In genomic region chr3:65973501-65974231, GRCm38 (mm10) we compare ENCODE assay signal across 8 mouse cellular contexts. TPM values are rescaled to one million over a fixed set of nuclear protein-coding genes. Genes with fewer than 3 reads are reported as not detected.
A peak's percentile ranks its signal among the peaks of the same experiment; 100 is the strongest.
DNase-seq lines count a peak whose midpoint lies in the region; ATAC-seq and TF ChIP-seq lines count a peak whose summit lies in the region.

No protein-coding gene starts in this region.

- H3K9me3 ChIP-seq in heart, embryonic 11.5 days (replicated peaks; ENCODE audit: control insufficient read depth, low read length): no peaks in the 10 kb centered on the region
- H3K9me3 ChIP-seq in ES-E14 (ENCODE audit: control insufficient read depth, insufficient read depth, low read depth, low read length): no peaks in the 10 kb centered on the region
- H3K9me3 ChIP-seq in forebrain, postnatal 0 days (ENCODE audit: low read length): no peaks in the 10 kb centered on the region

- peak overlapping the region; percentile 62 for H3K4me3 ChIP-seq in heart, embryonic 11.5 days (ENCODE audit: low read depth, low read length)
- H3K4me3 ChIP-seq in ES-E14 (ENCODE audit: insufficient read depth in 1 of 2, low read depth in 1 of 2, low read length in 2 of 2, poor library complexity in 1 of 2, severe bottlenecking in 1 of 2): peak overlapping the region; percentile 71 to 77; a peak in 3 of 4 replicates
- peak overlapping the region; percentile 65 for H3K4me3 ChIP-seq in forebrain, postnatal 0 days (ENCODE audit: low read depth, low read length)

- peaks cover 10% of the 10 kb centered on the region; the same call in 1 of the 2 replicates for H3K4me1 ChIP-seq in heart, embryonic 11.5 days (ENCODE audit: control insufficient read depth, insufficient read depth, low read length)
- H3K4me1 ChIP-seq in ES-E14 (ENCODE audit: control insufficient read depth in 2 of 2, insufficient read depth in 2 of 2, low read length in 2 of 2, poor library complexity in 1 of 2): peaks cover 0 to 7% of the 10 kb centered on the region in 2 experiments; a peak in 2 of 4 replicates
- H3K4me1 ChIP-seq in forebrain, postnatal 0 days (ENCODE audit: insufficient read depth): peaks cover 9% of the 10 kb centered on the region

- ATAC-seq in heart, embryonic 11.5 days (replicated peaks; ENCODE audit: insufficient number of reproducible peaks, low FRiP score, low TSS enrichment): no peak
- no peak for ATAC-seq in forebrain, postnatal 0 days
- ATAC-seq in monocyte, adult 5-6 weeks (replicated peaks; ENCODE audit: insufficient number of reproducible peaks, low FRiP score, low TSS enrichment, poor library complexity, severe bottlenecking): no peak

- H3K4me2 ChIP-seq in heart, embryonic 11.5 days: peak overlapping the region; percentile 68
- H3K4me2 ChIP-seq in forebrain, postnatal 0 days (ENCODE audit: low read depth): peak overlapping the region; percentile 61

- H3K36me3 ChIP-seq in heart, embryonic 11.5 days (ENCODE audit: control insufficient read depth, insufficient read depth, low read length): no peaks in the 10 kb centered on the region
- H3K36me3 ChIP-seq in ES-E14 (ENCODE audit: control insufficient read depth, insufficient read depth, low read length, poor library complexity, severe bottlenecking): no peaks in the 10 kb centered on the region
- H3K36me3 ChIP-seq in forebrain, postnatal 0 days (ENCODE audit: insufficient read depth): no peaks in the 10 kb centered on the region

- peak overlapping the region; percentile 99 for H3K27ac ChIP-seq in heart, embryonic 11.5 days (ENCODE audit: low read depth, low read length)
- H3K27ac ChIP-seq in ES-E14 (ENCODE audit: insufficient read depth, low read depth, low read length, poor library complexity, severe bottlenecking): peak overlapping the region; percentile 97; the same call in 1 of the 2 replicates
- H3K27ac ChIP-seq in forebrain, postnatal 0 days (ENCODE audit: low read depth, low read length): peak overlapping the region; percentile 97

- in situ Hi-C loops in ES-E14 (cut with MboI; ENCODE audit: low sequenced_read_pairs in 2 of 2, unreplicated experiment in 2 of 2): no loop called here

- H3K27me3 ChIP-seq in heart, embryonic 11.5 days (ENCODE audit: control insufficient read depth, insufficient read depth, low read length): no peaks in the 10 kb centered on the region
- H3K27me3 ChIP-seq in forebrain, postnatal 0 days (ENCODE audit: insufficient read depth, low read length): no peaks in the 10 kb centered on the region

- TF ChIP-seq CTCF in forebrain, postnatal 0 days (IDR thresholded peaks at IDR 0.05; ENCODE audit: low read depth): no peak

- 28% methylated on average over 8 of the region's 8 CpGs for WGBS in heart, embryonic 11.5 days (ENCODE audit: insufficient replicate concordance)
- WGBS in forebrain, postnatal 0 days: 29% methylated on average over 8 of the region's 8 CpGs

- H3K9ac ChIP-seq in heart, embryonic 11.5 days (ENCODE audit: low read depth, low read length): peak overlapping the region; percentile 81
- H3K9ac ChIP-seq in ES-E14 (ENCODE audit: insufficient read depth, low read depth, low read length, poor library complexity, severe bottlenecking): peak overlapping the region; percentile 87; the same call in 1 of the 2 replicates
- peak overlapping the region; percentile 76 for H3K9ac ChIP-seq in forebrain, postnatal 0 days

- DNase-seq in heart, adult 9 months (ENCODE audit: low spot score in 2 of 2): no peak
- no peak for DNase-seq in ES-E14 (ENCODE audit: low read depth, low spot score)
- DNase-seq in forebrain, postnatal 0 days: no peak
- peak; percentile 18 for DNase-seq in lung, postnatal 25 days (ENCODE audit: low spot score)
- no peak for DNase-seq in left cerebral cortex, adult 11 months (ENCODE audit: low spot score)
- no peak for DNase-seq in right cerebral cortex, postnatal 36 days (ENCODE audit: low spot score in 2 of 2)

TF ChIP-seq in ES-E14, 5 proteins besides CTCF, POLR2A, EP300 and RAD21:
- TF ChIP-seq ZC3H11A (IDR thresholded peaks at IDR 0.05; ENCODE audit: borderline replicate concordance, low read depth, low read length) (no peak), MAFK (IDR thresholded peaks at IDR 0.05; ENCODE audit: insufficient read depth, low read depth, low read length) (no peak), CHD2 (IDR thresholded peaks at IDR 0.05; ENCODE audit: low read depth, low read length) (no peak), HCFC1 (IDR thresholded peaks at IDR 0.05; ENCODE audit: borderline replicate concordance, insufficient read depth, low read length) (no peak), ZNF384 (IDR thresholded peaks at IDR 0.05; ENCODE audit: low read depth, low read length) (no peak)

RNA-seq across cellular contexts. Expression of gene Ccnl1, which starts 15.6 kb away (rescaled TPM):
- 91.5 and 97.7 TPM in 2 replicates for polyA plus RNA-seq in heart, embryonic 11.5 days (2014; fragmentation: Nextera tagmentation; extraction: Ambion mirVana)
- total RNA-seq in ES-E14 (2012; rRNA removed): 82.8 and 91.5 TPM in 2 replicates
- total RNA-seq in forebrain, postnatal 0 days (2014; rRNA removed): 54.1 and 57.0 TPM in 2 replicates
- 51.5 and 53.1 TPM in 2 replicates for polyA plus RNA-seq in forebrain, postnatal 0 days (2015; fragmentation: Nextera tagmentation; extraction: Ambion mirVana)
- total RNA-seq in monocyte, adult 5-6 weeks (2017): 637 to 1,006 TPM (median 735 TPM) in 3 replicates
